Mouse (Mus musculus) forebrain, embryonic 11.5 days (tissue): ENCODE results near the gene Prss33. TPM values are rescaled to one million over a fixed set of nuclear protein-coding genes. Genes with fewer than 3 reads are reported as not detected.

Source experiments
- ATAC-seq: fragments of 200-750 bp; cut with Nextera tagmentation; replicated peaks from 2 replicates; pipeline ENCODE4 v1.8.0; 2017; ENCODE audit warnings: moderate TSS enrichment; ENCODE audit not compliant: low FRiP score
- DNase-seq: peaks from one replicate; pipeline ENCODE4 v3.0.0-alpha.2; 2017; ENCODE audit warnings: low spot score
- H3K27ac ChIP-seq: fragments of 300-500 bp; sonication (generic); 2 replicates; pipeline ENCODE4 v1.5.1; 2014; ENCODE audit warnings: low read depth, low read length
- H3K27me3 ChIP-seq: fragments of 300-500 bp; sonication (generic); 2 replicates; pipeline ENCODE4 v1.6.1; 2014; ENCODE audit warnings: mild to moderate bottlenecking, low read length, mixed read lengths; ENCODE audit not compliant: control insufficient read depth, insufficient read depth
- H3K36me3 ChIP-seq: fragments of 300-500 bp; sonication (generic); 2 replicates; pipeline ENCODE4 v1.6.1; 2014; ENCODE audit warnings: mild to moderate bottlenecking, low read length, moderate library complexity, mixed read lengths; ENCODE audit not compliant: control insufficient read depth, insufficient read depth
- H3K4me1 ChIP-seq: fragments of 300-500 bp; sonication (generic); replicated peaks from 2 replicates; pipeline ENCODE4 v1.6.1; 2014; ENCODE audit warnings: low read length, mixed read lengths; ENCODE audit not compliant: control insufficient read depth, insufficient read depth
- H3K4me2 ChIP-seq: fragments of 300-500 bp; sonication (generic); 2 replicates; pipeline ENCODE4 v1.6.1; 2014; ENCODE audit warnings: low read depth, mild to moderate bottlenecking, low read length, moderate library complexity, mixed read lengths; ENCODE audit not compliant: severe bottlenecking
- H3K4me3 ChIP-seq: fragments of 300-500 bp; sonication (generic); 2 replicates; pipeline ENCODE4 v1.5.1; 2014; ENCODE audit warnings: low read depth, low read length
- H3K9ac ChIP-seq: fragments of 300-500 bp; sonication (generic); 2 replicates; pipeline ENCODE4 v1.6.1; 2014; ENCODE audit warnings: low read length
- H3K9me3 ChIP-seq: fragments of 300-500 bp; sonication (generic); 2 replicates; pipeline ENCODE4 v1.6.1; 2016; ENCODE audit warnings: low read length, mixed read lengths; ENCODE audit not compliant: control insufficient read depth
- WGBS: fragments of 180-500 bp; shearing (Covaris S2); extraction: QIAGEN DNeasy Blood & Tissue Kit; methylation state at CpG from one replicate; pipeline ENCODE4 v1.1.7; 2014; 5-methylcytosine and 5-hydroxymethylcytosine counted together
- polyA plus RNA-seq: library from polyadenylated mRNA; unstranded; fragments of >200 nt; fragmentation: Nextera tagmentation; extraction: Ambion mirVana; gene quantifications from 2 replicates; pipeline ENCODE4 v1.2.1, GENCODE M21; 2014

Prss33 gene
- polyA plus RNA-seq, 1 experiment from 2014 or later: not detected

DNA sequence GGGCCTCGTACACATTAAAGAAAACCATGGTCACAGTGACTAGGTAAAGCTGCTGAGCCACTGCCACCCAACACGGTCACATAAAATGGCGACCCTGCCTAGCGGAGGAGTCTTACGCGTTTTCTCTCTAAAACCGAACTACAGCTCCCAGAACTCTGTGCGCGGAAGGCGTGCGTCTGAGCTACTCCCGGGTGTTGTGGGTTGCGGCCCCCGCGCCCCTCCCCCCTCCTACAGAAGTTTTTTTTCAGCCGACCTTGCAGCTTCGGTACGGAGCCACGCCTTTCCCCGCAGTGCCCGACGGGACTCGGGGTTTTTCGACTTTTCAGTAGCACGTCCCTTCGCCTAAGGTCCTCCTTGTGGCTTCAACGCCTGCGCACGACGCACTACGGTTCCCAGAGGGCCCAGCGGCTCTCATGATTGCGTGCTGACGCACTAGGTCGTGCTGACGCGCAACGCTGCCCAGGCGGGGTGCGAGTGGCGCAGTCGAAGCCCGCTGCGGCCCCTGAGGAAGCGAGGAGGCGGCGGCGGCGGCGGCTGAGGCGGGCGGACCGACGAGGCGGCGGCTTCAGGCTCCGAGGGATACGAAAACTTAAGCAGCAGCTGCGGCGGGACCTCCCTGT is 33.0 kb downstream of the Prss33 start:
- WGBS: under 1% methylated on average over 60 of the region's 60 CpGs
- DNase-seq (peak; percentile 98), ATAC-seq (peak; percentile 99)
- Histone ChIP-seq H3K9ac (peak overlapping the region; percentile 95), H3K4me3 (peak overlapping the region; percentile 98), H3K4me2 (peak overlapping the region; percentile 55), H3K4me1 (peaks cover 12% of the 10 kb centered on the region), H3K9me3 (no peaks in the 10 kb centered on the region), H3K27me3 (no peaks in the 10 kb centered on the region), H3K27ac (peak overlapping the region; percentile 95), H3K36me3 (peaks cover 3% of the 10 kb centered on the region; the same call in 1 of the 2 replicates)

DNA sequence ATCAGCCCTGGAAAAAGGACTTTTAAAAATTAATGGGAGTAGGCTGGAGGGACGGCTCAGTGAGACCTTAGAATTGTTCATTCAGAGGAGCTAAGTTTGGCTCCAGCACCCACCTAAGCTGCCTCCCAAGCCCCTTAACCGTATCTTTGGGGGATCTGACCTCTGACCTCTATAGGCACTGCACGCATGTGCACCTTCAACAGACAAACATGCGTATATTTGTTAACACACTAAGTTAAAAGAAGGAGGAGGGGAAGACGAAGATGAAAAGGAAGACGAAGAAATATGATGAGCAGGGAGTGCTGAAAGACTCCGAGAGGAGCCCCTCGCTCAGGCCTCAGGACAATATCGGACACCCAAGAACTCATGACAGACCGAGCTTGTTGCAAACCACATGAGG is 34.2 kb downstream of the Prss33 start:
- no peaks in the 10 kb centered on the region for H3K9me3 ChIP-seq
- ATAC-seq: no peak
- H3K9ac ChIP-seq: no peak overlapping the region
- no peak overlapping the region for H3K27ac ChIP-seq
- peaks cover 8% of the 10 kb centered on the region for H3K4me1 ChIP-seq
- H3K4me3 ChIP-seq: no peak overlapping the region
- H3K36me3 ChIP-seq: no peaks in the 10 kb centered on the region
- H3K27me3 ChIP-seq: no peaks in the 10 kb centered on the region
- DNase-seq: no peak
- 92% methylated on average over 10 of the region's 10 CpGs for WGBS
- H3K4me2 ChIP-seq: no peak overlapping the region

DNA sequence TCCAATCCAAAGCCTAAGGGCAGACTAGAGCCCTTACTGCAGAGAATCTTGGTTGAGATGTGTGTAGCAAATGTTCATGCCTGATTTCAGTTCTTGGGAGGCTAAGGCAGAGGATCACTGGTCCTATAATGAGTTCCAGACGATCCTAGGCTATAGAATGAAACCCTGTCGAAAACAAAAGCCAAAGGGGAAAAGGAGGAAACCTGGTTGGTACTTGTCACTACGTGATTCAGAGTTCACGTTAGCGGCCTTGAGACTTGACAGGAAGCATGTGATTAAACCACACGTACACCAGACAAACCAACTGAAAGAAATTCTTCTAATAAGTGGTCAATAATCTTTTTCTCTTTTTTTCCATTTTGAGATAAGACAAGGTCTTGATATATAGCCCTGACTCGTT is 38.5 kb downstream of the Prss33 start:
- H3K4me2 ChIP-seq: no peak overlapping the region
- no peaks in the 10 kb centered on the region for H3K27me3 ChIP-seq
- H3K36me3 ChIP-seq: no peaks in the 10 kb centered on the region
- H3K4me3 ChIP-seq: no peak overlapping the region
- DNase-seq: no peak
- no peak overlapping the region for H3K27ac ChIP-seq
- H3K9ac ChIP-seq: no peak overlapping the region
- H3K9me3 ChIP-seq: no peaks in the 10 kb centered on the region
- no peak for ATAC-seq
- WGBS: 71% methylated on average over 7 of the region's 7 CpGs
- H3K4me1 ChIP-seq: peaks cover 1% of the 10 kb centered on the region; the same call in 1 of the 2 replicates

DNA sequence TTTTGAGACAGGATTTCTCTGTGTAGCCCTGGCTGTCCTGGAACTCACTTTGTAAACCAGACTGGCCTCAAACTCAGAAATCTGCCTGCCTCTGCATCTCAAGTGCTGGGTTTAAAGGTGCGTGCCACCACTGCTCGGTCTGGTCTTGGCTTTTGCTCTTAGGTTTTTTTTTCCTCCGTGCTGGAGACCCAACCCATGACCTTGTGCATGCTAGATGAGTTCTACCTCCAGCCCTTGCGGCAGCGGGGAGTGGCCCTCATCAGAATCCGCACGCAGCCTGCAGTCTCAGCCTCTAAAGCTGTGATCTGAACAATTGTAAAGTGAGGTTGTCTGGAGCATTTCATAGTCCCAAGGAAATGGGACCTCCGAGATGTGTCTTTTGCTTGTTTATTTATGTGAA is 40.5 kb downstream of the Prss33 start:
- ATAC-seq: no peak
- no peak overlapping the region for H3K4me2 ChIP-seq
- DNase-seq: no peak
- 94% methylated on average over 8 of the region's 8 CpGs for WGBS
- no peak overlapping the region for H3K4me3 ChIP-seq
- H3K9ac ChIP-seq: no peak overlapping the region
- no peaks in the 10 kb centered on the region for H3K36me3 ChIP-seq
- no peaks in the 10 kb centered on the region for H3K27me3 ChIP-seq
- H3K4me1 ChIP-seq: no peaks in the 10 kb centered on the region; the same call in 1 of the 2 replicates
- H3K27ac ChIP-seq: no peak overlapping the region
- H3K9me3 ChIP-seq: no peaks in the 10 kb centered on the region

DNA sequence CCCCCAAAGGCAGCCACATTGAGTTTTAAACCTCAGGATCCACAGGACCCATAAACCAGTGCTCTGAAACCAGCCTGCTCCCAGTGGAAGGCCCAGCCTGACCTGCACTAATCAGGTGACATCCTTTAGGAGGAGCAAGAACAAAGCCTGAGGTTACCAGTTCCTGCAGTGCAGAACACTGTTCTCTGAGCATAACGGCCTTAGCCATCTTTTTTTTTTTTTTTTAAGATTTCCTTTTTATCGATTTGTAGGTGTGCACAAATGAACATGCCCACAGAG is 44.8 kb downstream of the Prss33 start:
- Histone ChIP-seq H3K27me3 (no peaks in the 10 kb centered on the region), H3K4me2 (peak overlapping the region; percentile 59), H3K4me1 (peaks cover 5% of the 10 kb centered on the region; the same call in 1 of the 2 replicates), H3K9ac (peak overlapping the region; percentile 68; the same call in 1 of the 2 replicates), H3K27ac (no peak overlapping the region), H3K9me3 (no peaks in the 10 kb centered on the region), H3K4me3 (peak overlapping the region; percentile 25; the same call in 1 of the 2 replicates), H3K36me3 (no peaks in the 10 kb centered on the region)
- WGBS: 53% methylated on average over 2 of the region's 2 CpGs
- no peak for ATAC-seq
- no peak for DNase-seq

DNA sequence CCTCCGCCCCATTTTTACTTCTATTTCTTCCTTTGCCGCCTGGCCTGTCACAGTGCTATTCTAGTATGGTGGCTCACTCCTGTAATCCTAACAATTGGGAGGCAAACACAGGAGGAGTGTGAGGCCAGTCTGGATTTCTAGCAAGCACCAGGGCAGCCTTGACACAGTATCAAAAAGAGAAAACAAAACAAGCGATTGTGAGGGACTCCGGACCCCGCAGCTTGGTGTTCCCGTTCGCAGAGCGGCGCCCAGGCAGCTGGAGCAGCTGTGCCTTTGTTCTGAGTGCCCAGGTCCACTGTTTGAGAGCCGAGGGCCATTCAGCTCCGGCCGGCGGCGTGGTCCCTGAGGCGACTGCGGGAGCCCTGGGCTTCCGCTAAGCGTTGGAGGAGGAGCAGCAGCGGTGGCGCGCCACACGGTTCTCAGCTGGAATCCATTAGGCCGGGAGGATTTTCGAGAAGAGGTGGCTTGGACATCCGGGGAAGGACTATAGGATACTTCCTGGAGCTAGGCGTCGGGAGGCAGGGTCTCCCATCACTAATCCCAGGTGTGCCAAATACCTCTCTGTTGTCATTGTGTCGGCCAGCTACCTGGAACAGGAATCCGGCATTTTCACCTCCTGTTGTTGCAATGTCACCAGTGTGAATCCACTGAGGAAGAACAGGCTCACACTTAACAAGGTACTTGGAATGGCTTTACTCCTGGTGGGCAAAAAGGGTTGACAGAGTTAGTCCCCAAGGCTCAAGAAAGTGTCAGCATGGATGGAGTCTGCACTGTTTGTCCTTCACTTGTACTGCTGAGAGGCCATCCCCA is 45.4 kb downstream of the Prss33 start, which contains the start of gene Srrm2:
TSS of gene Srrm2 (plus strand) at position 264 of the 810 bp plus-strand sequence.
- Histone ChIP-seq H3K4me2 (peak within 1 kb of the TSS; percentile 59), H3K9me3 (no peaks in the 10 kb centered on the region), H3K36me3 (no peaks in the 10 kb centered on the region), H3K27ac (peak within 1 kb of the TSS; percentile 67), H3K4me1 (peaks cover 6% of the 10 kb centered on the region; the same call in 1 of the 2 replicates), H3K27me3 (no peaks in the 10 kb centered on the region), H3K4me3 (peak within 1 kb of the TSS; percentile 25), H3K9ac (peak within 1 kb of the TSS; percentile 68)
- DNase-seq: peak; percentile 84
- WGBS: 2% methylated on average over 29 of the region's 29 CpGs
- peak; percentile 74 for ATAC-seq

DNA sequence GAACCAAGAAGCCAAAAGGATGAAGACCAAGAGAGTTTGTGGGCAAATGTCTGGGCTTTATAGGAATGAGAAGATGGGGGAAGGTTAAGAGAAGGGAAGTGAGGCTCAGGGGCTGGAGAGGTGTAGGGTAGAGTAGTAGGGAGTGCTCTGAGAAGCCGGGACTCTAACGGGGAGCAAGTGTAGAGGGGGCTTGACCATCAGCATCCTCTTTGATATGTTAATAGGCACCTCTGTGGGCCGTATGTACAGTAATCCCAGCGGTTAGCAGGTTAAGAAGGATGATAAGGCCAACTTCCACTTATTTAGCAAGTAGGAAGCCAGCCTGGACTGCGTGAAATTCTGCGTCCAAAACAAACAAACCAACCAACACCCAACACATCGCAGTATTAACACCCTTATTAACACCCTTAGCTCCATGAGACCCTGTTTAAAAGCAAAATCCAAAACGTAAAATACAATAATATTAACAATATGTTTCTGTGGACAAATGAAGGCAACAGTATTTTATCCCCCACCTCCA is 46.0 kb downstream of the Prss33 start:
- ATAC-seq: no peak
- 7% methylated on average over 8 of the region's 8 CpGs for WGBS

DNA sequence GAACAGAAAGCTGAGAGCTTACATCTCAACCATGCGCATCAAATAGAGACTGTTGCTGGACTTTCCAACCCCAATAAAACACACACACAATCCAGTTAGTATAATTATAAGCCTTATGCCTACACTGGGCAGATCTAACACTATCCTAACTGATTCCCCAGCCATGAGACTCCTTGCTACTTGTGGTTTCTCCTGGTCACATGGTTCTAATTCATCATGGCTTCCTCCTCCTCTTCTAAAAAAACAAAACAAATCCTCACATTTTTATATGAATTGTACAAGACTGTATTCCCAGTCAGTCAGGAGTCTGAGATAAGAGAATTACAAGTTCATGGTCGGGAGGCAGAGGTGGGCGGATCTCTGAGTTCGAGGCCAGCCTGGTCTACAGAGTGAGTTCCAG is 46.9 kb downstream of the Prss33 start:
- ATAC-seq (no peak), DNase-seq (no peak)
- H3K27me3 ChIP-seq: no peaks in the 10 kb centered on the region
- H3K27ac ChIP-seq: no peak overlapping the region
- H3K9ac ChIP-seq: no peak overlapping the region
- WGBS: 92% methylated on average over 4 of the region's 4 CpGs
- H3K36me3 ChIP-seq: no peaks in the 10 kb centered on the region
- peaks cover 6% of the 10 kb centered on the region; the same call in 1 of the 2 replicates for H3K4me1 ChIP-seq
- H3K4me2 ChIP-seq: no peak overlapping the region
- no peaks in the 10 kb centered on the region for H3K9me3 ChIP-seq
- no peak overlapping the region for H3K4me3 ChIP-seq

More for the DNA sequence above, 46.0 kb downstream of the Prss33 start:
- Histone ChIP-seq H3K36me3 (no peaks in the 10 kb centered on the region), H3K4me1 (peaks cover 6% of the 10 kb centered on the region; the same call in 1 of the 2 replicates), H3K9ac (peak overlapping the region; percentile 68), H3K9me3 (no peaks in the 10 kb centered on the region), H3K27me3 (no peaks in the 10 kb centered on the region), H3K4me2 (peak overlapping the region; percentile 59), H3K4me3 (peak overlapping the region; percentile 25), H3K27ac (peak overlapping the region; percentile 67)
- DNase-seq: no peak
